Mouse (Mus musculus) hindlimb bud, embryonic 11.5 days (tissue): Measurements from ENCODE around the gene Neu2.

ENCODE experiments used
- DNase-seq: peaks from one replicate; pipeline ENCODE4 v3.0.0-alpha.2; 2012; ENCODE audit warnings: low read depth, low spot score; ENCODE audit errors: extremely low spot score

Gene Neu2

DNA sequence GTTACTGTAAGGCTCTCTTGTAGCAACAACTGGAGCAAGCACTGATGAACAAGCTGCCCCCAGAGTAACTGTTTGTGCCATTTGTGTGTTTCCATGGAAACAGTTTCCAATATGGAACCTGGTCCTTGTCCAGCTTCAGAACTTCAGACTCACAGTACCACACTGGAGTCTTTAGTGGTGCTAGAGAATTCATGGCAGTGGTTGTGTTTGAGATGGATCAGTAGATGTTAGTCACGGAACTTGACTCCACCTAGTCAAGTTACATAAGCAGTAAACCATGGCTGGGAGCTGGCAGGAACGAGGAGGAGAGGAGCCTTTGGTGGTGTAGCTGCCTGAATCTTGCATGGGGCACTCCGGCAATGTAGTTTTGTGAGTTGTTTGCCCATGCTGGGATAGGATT lies 24.4 kb downstream of the Neu2 start:
- DNase-seq, result no peak

- DNase-seq, result no peak
Observed at GRCm38 (mm10) chr1:87537008-87537407, 27.3 kb downstream of the Neu2 start.

- no peak for DNase-seq
Observed at GRCm38 (mm10) chr1:87541614-87542013, 31.9 kb downstream of the Neu2 start.

DNA sequence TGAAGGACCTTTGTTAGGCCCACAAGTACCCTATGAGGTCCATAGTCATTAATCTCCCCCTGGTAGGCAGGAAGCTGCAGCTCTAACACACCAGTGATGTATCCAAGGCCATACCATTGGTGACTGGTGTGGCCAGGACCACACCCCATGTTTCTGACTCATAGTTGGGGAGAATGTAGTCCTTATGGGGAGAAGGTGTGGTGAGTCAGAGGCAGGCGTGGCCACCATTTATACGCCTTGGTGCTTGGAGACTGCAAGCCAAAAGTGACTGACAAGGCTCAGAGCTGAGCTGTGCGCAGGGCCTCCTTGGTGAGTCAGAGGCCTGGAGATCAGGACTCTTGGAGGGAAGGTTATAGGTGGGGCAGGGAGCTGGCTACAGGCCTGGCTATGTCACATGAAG lies 41.3 kb downstream of the Neu2 start:
- no peak for DNase-seq

DNA sequence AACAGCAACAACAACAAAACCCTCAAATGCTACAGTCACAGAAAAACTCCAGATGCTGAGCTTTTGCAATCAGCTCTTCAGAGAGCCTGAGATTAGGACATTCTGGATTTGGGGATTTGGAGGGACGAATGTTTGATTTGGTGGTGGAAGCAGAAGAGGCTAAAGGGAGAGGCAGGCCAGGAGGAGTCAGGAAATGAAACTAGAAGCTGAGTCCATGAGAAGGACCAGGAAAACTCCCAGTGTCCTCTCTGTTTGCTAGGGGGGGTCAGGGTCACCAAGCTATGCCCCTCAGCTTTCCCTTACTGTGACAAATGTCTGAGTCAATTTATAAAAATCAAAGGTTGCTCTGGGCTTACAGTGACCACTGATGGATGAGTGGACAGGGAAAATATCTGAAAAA lies 43.9 kb downstream of the Neu2 start:
- DNase-seq, result no peak

GRCm38 (mm10) chr1:87562967-87563366 lies 53.3 kb downstream of the Neu2 start:
- no peak for DNase-seq

DNA sequence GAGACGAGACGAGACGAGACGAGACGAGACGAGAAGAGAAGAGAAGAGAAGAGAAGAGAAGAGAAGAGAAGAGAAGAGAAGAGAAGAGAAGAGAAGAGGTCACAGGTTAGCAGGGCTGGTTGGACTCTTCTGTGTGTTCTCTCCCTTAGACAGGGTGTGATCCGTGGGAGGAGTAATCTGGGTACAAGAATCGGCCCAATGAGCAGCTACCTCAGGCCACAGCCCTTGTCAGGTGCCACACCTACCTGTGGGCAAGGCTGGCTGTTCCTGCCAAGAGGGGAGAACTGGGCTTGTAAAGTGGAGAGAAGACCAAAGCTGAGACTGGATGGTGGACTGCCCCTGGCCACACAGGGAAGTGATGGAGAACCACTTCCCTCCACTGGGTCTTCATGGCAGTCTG lies 56.1 kb downstream of the Neu2 start:
- DNase-seq, result no peak

- no peak for DNase-seq
Observed at GRCm38 (mm10) chr1:87568398-87568797, 58.7 kb downstream of the Neu2 start.

- DNase-seq, result no peak
Observed at GRCm38 (mm10) chr1:87573261-87573660, 63.6 kb downstream of the Neu2 start.

- no peak for DNase-seq
Observed at GRCm38 (mm10) chr1:87573800-87574215, 64.1 kb downstream of the Neu2 start, which contains the start of gene Ngef. Gene Ngef, minus strand, starts transcription at chr1:87573870.

GRCm38 (mm10) chr1:87574353-87574752 lies 64.7 kb downstream of the Neu2 start:
- DNase-seq, result no peak

DNA sequence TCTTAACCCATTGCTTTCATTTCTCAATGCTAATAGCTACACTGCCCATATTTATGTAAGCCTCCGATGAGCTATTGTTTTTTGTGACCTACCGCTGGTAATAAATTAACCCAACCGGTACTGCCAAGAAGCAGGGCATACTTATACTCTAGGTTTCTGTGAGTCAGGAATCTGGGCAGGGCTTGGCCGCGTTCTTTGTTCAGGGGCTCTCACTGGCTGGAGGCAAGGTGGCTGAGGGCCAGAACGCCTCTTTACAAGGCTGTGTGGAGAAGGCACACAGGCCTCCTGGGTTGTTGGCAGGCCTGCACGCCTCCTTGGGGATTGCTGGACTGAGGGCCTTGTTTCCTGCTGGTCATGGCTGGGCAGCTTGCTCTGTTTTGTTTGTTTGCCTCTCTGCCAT lies 65.1 kb downstream of the Neu2 start:
- DNase-seq, result no peak

DNA sequence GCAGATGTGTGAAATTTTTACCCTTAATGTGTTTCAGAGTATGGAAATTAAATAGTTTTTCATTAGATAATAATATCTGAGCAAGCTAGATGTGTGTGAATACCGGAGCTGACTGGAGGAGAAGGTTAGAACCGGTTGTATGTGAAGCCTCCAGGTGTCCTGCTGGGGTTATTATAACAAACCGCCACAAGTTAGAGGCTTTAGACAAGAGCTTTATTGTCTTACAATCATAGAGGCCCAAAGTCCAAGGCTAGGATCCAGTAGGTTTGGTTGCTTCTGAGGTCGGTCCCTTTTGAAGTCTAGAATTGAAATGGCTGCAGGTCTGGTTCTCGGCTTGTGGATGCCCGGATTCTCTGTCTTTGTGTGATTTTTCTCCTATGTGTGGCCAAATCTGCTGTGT lies 69.3 kb downstream of the Neu2 start:
- DNase-seq, result no peak

GRCm38 (mm10) chr1:87580824-87581223 lies 71.1 kb downstream of the Neu2 start:
- no peak for DNase-seq

DNA sequence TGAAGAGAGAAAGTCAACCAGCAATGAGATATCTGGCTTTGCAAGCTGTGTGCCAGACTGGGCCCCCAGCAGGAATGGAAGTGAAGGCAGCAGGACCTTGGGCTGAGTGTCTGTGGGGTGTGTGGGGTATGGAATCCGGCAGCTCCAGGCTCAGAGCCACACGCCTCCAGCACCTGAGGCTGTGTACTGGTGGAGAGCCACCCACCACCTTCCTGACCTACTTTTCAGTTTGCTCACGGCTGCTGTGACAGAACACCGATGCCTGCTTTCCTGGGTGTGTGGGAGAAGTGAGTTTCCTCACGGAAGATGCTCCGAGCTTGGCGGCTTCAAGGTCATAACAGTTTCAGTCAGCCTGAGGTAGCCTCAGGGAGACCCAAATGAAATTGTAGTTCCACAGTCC lies 79.5 kb downstream of the Neu2 start:
- DNase-seq, result no peak

DNA sequence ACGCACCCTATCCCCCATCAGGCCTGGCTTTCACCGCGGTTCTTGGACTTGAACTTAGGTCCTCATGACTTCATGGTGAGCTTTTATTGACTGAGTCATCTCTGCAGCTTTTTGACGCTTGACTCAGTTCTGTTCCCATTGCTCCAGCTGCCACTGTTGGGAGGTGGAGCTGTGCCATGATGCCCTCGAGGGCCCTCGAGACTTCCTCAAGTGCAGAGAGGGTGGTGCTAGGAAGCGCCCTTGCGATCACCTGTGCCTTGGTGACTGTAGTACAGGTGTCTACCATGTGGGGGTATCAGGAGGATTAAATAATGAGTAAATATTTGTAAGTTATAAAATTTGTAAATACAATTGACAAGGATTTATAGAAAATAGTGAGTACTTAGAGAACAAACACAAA lies 80.3 kb downstream of the Neu2 start:
- DNase-seq, result no peak

- no peak for DNase-seq
Observed at GRCm38 (mm10) chr1:87594261-87594660, 84.6 kb downstream of the Neu2 start.

GRCm38 (mm10) chr1:87594671-87595070 lies 85.0 kb downstream of the Neu2 start:
- DNase-seq, result no peak

GRCm38 (mm10) chr1:87600533-87600932 lies 90.8 kb downstream of the Neu2 start:
- no peak for DNase-seq

- no peak for DNase-seq
Observed at GRCm38 (mm10) chr1:87601801-87602200, 92.1 kb downstream of the Neu2 start.

- DNase-seq, result no peak
Observed at GRCm38 (mm10) chr1:87603389-87603788, 93.7 kb downstream of the Neu2 start.

DNA sequence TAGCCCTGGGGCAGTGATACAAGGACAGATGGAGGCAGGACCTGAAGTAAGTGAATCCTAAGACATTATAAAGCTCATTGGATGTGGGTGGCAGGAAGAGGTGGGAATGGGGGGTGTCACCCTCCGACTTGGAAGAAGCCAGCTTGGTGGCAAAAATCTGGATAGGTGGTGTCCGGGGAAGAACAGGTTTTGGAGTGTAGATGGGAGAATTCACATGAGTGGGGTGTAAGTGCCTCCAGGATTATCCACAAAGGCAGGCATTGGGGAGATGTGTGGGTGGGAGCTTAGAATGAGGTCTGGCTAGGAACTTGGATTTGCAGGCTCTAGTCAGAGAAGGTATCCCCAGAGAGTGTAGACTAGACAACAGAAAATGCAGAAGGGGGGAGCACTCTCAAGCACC lies 95.6 kb downstream of the Neu2 start:
- no peak for DNase-seq

GRCm38 (mm10) chr1:87607385-87608091 lies 97.8 kb downstream of the Neu2 start:
- no peak for DNase-seq
